Mouse (Mus musculus) olfactory bulb, adult 2 months (tissue): Measurements from ENCODE around the gene B9d2. TPM values are rescaled to one million over a fixed set of nuclear protein-coding genes. Genes with fewer than 3 reads are reported as not detected.

Experiments
- H3K27ac ChIP-seq: fragments of 200-500 bp; 2 replicates; pipeline ENCODE4 v1.5.1; 2012; ENCODE audit warnings: low read depth, low read length; ENCODE audit not compliant: insufficient read depth
- H3K4me1 ChIP-seq: fragments of 200-500 bp; 2 replicates; pipeline ENCODE4 v1.6.1; 2012; ENCODE audit warnings: low read length; ENCODE audit not compliant: control insufficient read depth, insufficient read depth
- H3K4me3 ChIP-seq: fragments of 200-500 bp; 2 replicates; pipeline ENCODE4 v1.5.1; 2012; ENCODE audit warnings: mild to moderate bottlenecking, low read depth, low read length, moderate library complexity; ENCODE audit not compliant: insufficient read depth
- CTCF ChIP-seq: fragments of 200-500 bp; IDR thresholded peaks from 2 replicates; pipeline ENCODE4 v1.5.1; 2012; ENCODE audit warnings: low read depth, mild to moderate bottlenecking, low read length, moderate library complexity; ENCODE audit not compliant: insufficient read depth
- POLR2A ChIP-seq: fragments of 200-500 bp; IDR thresholded peaks from 2 replicates; pipeline ENCODE4 v1.6.1; 2012; ENCODE audit warnings: mild to moderate bottlenecking, low read depth, low read length, moderate library complexity; ENCODE audit not compliant: insufficient read depth
- WGBS: fragments of 180-500 bp; shearing (Covaris S2); methylation state at CpG from one replicate; pipeline ENCODE4 v1.1.7; 2018; 5-methylcytosine and 5-hydroxymethylcytosine counted together
- polyA plus RNA-seq: library from polyadenylated mRNA; stranded (reverse); fragments of >200 nt; gene quantifications from 2 replicates; pipeline ENCODE4 v1.2.4, GENCODE M21; 2012; ENCODE audit warnings: low replicate concordance; ENCODE audit not compliant: missing spikeins, insufficient read depth, insufficient read length

Gene B9d2
- polyA plus RNA-seq, 1 experiment, result not detected

DNA sequence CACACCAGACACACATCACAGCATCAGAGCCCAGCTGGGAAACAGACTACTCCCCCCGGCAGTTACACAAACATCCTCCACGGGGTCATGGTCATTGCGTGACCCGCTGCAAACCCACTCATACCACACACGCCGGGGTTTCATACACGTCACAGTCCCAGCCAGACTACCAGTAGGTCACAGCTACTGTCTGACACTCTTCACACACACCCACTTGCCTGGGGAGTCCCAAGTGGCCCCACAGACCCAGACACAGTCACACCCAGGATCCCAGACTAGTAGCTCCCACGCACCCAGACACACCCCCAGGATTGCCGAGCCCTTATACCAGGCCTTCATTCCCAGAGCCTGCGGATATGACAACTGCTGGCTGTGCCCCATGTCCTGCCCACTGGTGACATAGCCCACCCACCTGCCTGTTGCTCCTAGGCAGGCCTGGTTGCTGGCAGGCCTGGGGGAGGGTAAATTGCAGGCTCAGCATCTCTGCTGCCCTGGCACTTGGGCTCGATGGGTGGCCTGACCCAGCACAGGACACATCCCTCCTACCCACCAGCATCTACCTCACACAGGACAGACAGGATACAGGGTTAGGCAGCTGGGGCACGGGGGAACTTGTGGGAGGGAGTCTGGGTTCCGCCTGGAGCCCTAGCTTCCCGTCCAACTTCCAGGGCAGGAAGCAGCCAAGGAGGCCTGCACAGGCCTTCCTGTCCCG lies 27.2 kb downstream of the B9d2 start:
- Histone ChIP-seq H3K4me3 (no peak overlapping the region), H3K27ac (no peak overlapping the region), H3K4me1 (peaks cover 45% of the 10 kb centered on the region)
- TF ChIP-seq POLR2A (no peak), CTCF (no peak)
- 65% methylated on average over 15 of the region's 15 CpGs for WGBS

- Histone ChIP-seq H3K27ac (no peak overlapping the region), H3K4me3 (no peak overlapping the region), H3K4me1 (peaks cover 49% of the 10 kb centered on the region)
- 11% methylated on average over 12 of the region's 12 CpGs for WGBS
- TF ChIP-seq CTCF, result no peak
- TF ChIP-seq POLR2A, result no peak
These were observed 29.4 kb downstream of the B9d2 start for GRCm38 (mm10) chr7:25709961-25710360.

GRCm38 (mm10) chr7:25710519-25711130 lies 30.0 kb downstream of the B9d2 start:
- TF ChIP-seq CTCF, result no peak
- TF ChIP-seq POLR2A, result no peak
- H3K4me1 ChIP-seq, result peaks cover 47% of the 10 kb centered on the region
- WGBS, result 11% methylated on average over 6 of the region's 7 CpGs
- H3K27ac ChIP-seq, result no peak overlapping the region
- H3K4me3 ChIP-seq, result no peak overlapping the region

DNA sequence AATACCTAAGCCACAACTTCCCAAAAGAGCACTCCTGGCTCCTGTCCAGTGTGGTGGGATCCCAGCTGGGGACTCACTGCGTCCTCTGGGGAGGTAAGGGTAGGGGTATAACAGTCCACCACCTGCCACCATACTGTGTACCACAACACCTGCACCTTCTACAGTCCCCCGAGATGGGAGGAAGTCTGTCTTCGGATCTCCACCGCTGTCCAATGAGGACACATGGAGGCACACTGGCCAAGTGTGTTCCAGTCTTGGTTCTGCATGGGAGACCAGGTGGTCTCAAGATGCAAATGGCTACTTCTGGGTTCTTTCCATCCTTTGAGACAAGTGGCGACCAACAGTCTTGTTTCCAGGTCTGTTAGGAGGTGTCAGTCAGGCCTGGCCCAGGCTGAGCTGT lies 30.6 kb downstream of the B9d2 start:
- peaks cover 45% of the 10 kb centered on the region for H3K4me1 ChIP-seq
- 64% methylated on average over 5 of the region's 5 CpGs for WGBS
- H3K27ac ChIP-seq, result no peak overlapping the region
- TF ChIP-seq CTCF (no peak), POLR2A (no peak)
- H3K4me3 ChIP-seq, result no peak overlapping the region

DNA sequence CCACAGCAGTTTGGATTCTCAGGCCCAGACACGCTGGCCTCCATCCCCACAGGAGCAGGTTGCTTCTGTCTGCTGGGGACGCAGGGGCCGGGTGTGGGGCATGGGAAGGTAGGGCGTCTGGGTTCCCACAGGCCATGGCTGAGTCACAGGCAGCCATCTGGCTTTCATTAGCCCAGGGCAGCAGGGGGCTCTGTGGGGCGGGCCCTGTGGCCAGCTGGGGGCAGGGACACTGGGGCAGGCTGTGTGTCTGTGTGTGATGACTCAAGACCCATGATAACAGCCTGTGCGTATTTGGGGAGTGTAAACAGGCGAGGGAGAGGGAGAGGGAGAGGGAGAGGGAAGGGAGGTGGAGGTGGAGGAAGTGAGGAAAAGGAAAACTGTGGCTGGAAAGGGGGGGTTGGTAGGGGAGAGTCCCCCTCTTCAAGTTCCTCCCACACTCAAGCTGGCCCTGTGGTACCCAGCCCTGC lies 31.2 kb downstream of the B9d2 start:
- H3K4me1 ChIP-seq, result peaks cover 45% of the 10 kb centered on the region
- 20% methylated on average over 7 of the region's 7 CpGs for WGBS
- H3K4me3 ChIP-seq, result no peak overlapping the region
- no peak for TF ChIP-seq POLR2A
- TF ChIP-seq CTCF, result no peak
- H3K27ac ChIP-seq, result peak overlapping the region; percentile 71

- TF ChIP-seq CTCF (no peak), POLR2A (no peak)
- Histone ChIP-seq H3K27ac (no peak overlapping the region), H3K4me3 (no peak overlapping the region), H3K4me1 (peaks cover 41% of the 10 kb centered on the region)
- 89% methylated on average over 9 of the region's 9 CpGs for WGBS
These were observed 32.2 kb downstream of the B9d2 start for GRCm38 (mm10) chr7:25712801-25713200.

DNA sequence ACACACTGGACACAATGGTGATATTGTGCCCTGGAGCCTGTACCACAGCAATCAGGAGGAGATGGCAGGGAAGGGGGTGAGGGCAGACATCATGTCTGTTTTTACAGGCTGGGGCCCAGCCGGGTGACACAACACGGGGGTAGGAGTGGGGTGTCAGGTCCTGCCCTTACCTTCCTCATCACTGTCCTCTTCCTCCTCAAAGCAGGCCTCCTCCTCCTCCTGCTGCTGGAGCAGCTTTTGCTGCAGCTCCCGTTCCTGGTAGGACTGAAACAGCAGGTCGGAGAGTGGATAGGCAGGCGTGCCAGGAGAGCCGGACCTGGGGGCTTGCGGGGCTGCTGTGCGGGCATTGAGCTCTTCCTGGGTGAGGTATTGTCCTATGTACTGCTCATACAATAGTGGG lies 34.0 kb downstream of the B9d2 start:
- WGBS, result 86% methylated on average over 8 of the region's 8 CpGs
- Histone ChIP-seq H3K4me1 (peaks cover 41% of the 10 kb centered on the region), H3K4me3 (no peak overlapping the region), H3K27ac (no peak overlapping the region)
- TF ChIP-seq CTCF (no peak), POLR2A (no peak)

- H3K4me3 ChIP-seq, result no peak overlapping the region
- H3K4me1 ChIP-seq, result peaks cover 31% of the 10 kb centered on the region
- TF ChIP-seq POLR2A (no peak), CTCF (no peak)
- no peak overlapping the region for H3K27ac ChIP-seq
- WGBS, result 95% methylated on average over 22 of the region's 22 CpGs
These were observed 35.2 kb downstream of the B9d2 start for GRCm38 (mm10) chr7:25715731-25716271.

GRCm38 (mm10) chr7:25717478-25717877 lies 36.9 kb downstream of the B9d2 start:
- Histone ChIP-seq H3K4me3 (no peak overlapping the region), H3K4me1 (peaks cover 15% of the 10 kb centered on the region), H3K27ac (no peak overlapping the region)
- WGBS, result 88% methylated on average over 3 of the region's 3 CpGs
- TF ChIP-seq CTCF (no peak), POLR2A (no peak)
